In the genomic region with DNA sequence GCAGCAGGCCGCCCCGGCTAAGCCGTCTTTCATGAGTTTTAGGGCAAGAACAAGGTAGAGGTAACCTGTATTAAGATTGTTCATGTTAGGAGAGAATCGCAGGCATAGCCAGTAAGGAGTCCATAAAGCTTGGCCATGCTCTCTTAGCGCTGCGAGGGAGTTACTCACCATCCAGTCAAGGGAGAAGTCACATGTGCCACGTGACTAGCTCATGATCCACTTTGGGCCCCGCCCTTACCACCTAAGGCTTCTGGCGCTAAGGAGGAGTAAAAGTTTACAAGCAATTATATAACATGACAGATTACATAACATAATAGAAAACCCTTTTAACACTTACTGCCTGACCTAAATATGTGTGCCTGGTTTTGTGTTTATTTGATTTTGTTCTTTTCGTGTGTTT, we compare ENCODE assay signal across 19 mouse cellular contexts. TPM values are rescaled to one million over a fixed set of nuclear protein-coding genes. Genes with fewer than 3 reads are reported as not detected.
DNase-seq lines count a peak whose midpoint lies in the region; ATAC-seq and TF ChIP-seq lines count a peak whose summit lies in the region.
"Had no signal": no experiment of that assay in that cellular context is flagged by ENCODE, and none has a peak within 500 bp of the region (broad histone marks: within the 10 kb centered on the region; RNA-seq: fewer than 3 reads in every experiment).

No protein-coding gene starts in this region.

- H3K36me3 ChIP-seq in C2C12 (ENCODE audit: control insufficient read depth, insufficient read depth): no peaks in the 10 kb centered on the region
- no peaks in the 10 kb centered on the region for H3K36me3 ChIP-seq in G1E (replicated peaks)
- H3K36me3 ChIP-seq in liver, embryonic 16.5 days (ENCODE audit: control insufficient read depth, insufficient read depth): no peaks in the 10 kb centered on the region
- H3K36me3 ChIP-seq: embryonic facial prominence, embryonic 12.5 days; forebrain, embryonic 10.5 days; hindbrain, embryonic 12.5 days; midbrain, embryonic 12.5 days had no signal

- H3K4me2 ChIP-seq in liver, embryonic 16.5 days (ENCODE audit: low read depth, low read length): peak overlapping the region; percentile 43
- H3K4me2 ChIP-seq: embryonic facial prominence, embryonic 12.5 days; hindbrain, embryonic 12.5 days; midbrain, embryonic 12.5 days had no signal

- no peak for TF ChIP-seq CTCF in C2C12 (IDR thresholded peaks at IDR 0.05; ENCODE audit: control insufficient read depth, insufficient read depth, insufficient read length)
- TF ChIP-seq CTCF in G1E (IDR thresholded peaks at IDR 0.05; ENCODE audit: low read depth, low read length): no peak

- ATAC-seq in G1E (ENCODE audit: extremely low read depth, insufficient number of reproducible peaks, low FRiP score, poor library complexity, severe bottlenecking): 0 out of 2 replicates have a peak, but pooled peaks have one; percentile 25
- peak; percentile 82 for ATAC-seq in erythroid progenitor cell, adult 5-6 weeks (replicated peaks; ENCODE audit: low FRiP score, poor library complexity, severe bottlenecking)
- peak; percentile 47 for ATAC-seq in liver, embryonic 16.5 days (ENCODE audit: low read depth)
- ATAC-seq: inflammation-experienced regulatory T-cells, adult 6 months had no signal

- H3K79me3 ChIP-seq in C2C12 (ENCODE audit: low read depth): no peaks in the 10 kb centered on the region

- H3ac ChIP-seq in C2C12 (ENCODE audit: control insufficient read depth, insufficient read length, low read depth): no peak overlapping the region

- no peak for DNase-seq in G1E (ENCODE audit: low spot score)
- DNase-seq in layer of hippocampus, adult 9-11 months: no peak
- no peak for DNase-seq in urinary bladder, postnatal 36 days (ENCODE audit: low spot score in 2 of 2)
- DNase-seq in cerebellum, adult 18-20 months: no peak
- DNase-seq: adrenal gland, adult 2 months; cerebellum, adult 11 months; gastrocnemius, postnatal 25 days; heart, postnatal 10 days; lung, postnatal 14 days; retina, postnatal 1 day had no signal

- WGBS in liver, embryonic 16.5 days (ENCODE audit: insufficient replicate concordance): 73% methylated on average over 10 of the region's 10 CpGs

- H3K4me3 ChIP-seq in C2C12 (ENCODE audit: insufficient read depth, poor library complexity, severe bottlenecking): no peak overlapping the region
- no peak overlapping the region for H3K4me3 ChIP-seq in G1E (ENCODE audit: low read depth, low read length)
- H3K4me3 ChIP-seq in liver, embryonic 16.5 days (ENCODE audit: low read depth, low read length): peak overlapping the region; percentile 15
- H3K4me3 ChIP-seq: embryonic facial prominence, embryonic 12.5 days; forebrain, embryonic 10.5 days; hindbrain, embryonic 12.5 days; midbrain, embryonic 12.5 days; myocyte had no signal

- H3K27ac ChIP-seq in liver, embryonic 16.5 days (ENCODE audit: low read length): peak overlapping the region; percentile 84
- H3K27ac ChIP-seq: embryonic facial prominence, embryonic 12.5 days; forebrain, embryonic 10.5 days; hindbrain, embryonic 12.5 days; midbrain, embryonic 12.5 days had no signal

- H3K9me3 ChIP-seq in G1E (replicated peaks): no peaks in the 10 kb centered on the region
- no peaks in the 10 kb centered on the region for H3K9me3 ChIP-seq in liver, embryonic 16.5 days (replicated peaks; ENCODE audit: control insufficient read depth, low read length)
- H3K9me3 ChIP-seq: embryonic facial prominence, embryonic 12.5 days; forebrain, embryonic 10.5 days; hindbrain, embryonic 12.5 days; midbrain, embryonic 12.5 days had no signal

- peaks cover 20% of the 10 kb centered on the region for H3K4me1 ChIP-seq in G1E (ENCODE audit: insufficient read depth, low read depth, low read length)
- peaks cover 25% of the 10 kb centered on the region for H3K4me1 ChIP-seq in liver, embryonic 16.5 days (ENCODE audit: control insufficient read depth, low read depth, low read length)
- H3K4me1 ChIP-seq: embryonic facial prominence, embryonic 12.5 days; forebrain, embryonic 10.5 days; hindbrain, embryonic 12.5 days; midbrain, embryonic 12.5 days had no signal

- H3K27me3 ChIP-seq in C2C12 (ENCODE audit: control insufficient read depth, insufficient read depth, insufficient read length) (no peaks in the 10 kb centered on the region), G1E (ENCODE audit: insufficient read depth, low read length) (peaks cover 3% of the 10 kb centered on the region; the same call in 1 of the 2 replicates)
- no peaks in the 10 kb centered on the region for H3K27me3 ChIP-seq in liver, embryonic 16.5 days (ENCODE audit: control insufficient read depth, insufficient read depth, low read depth, low read length)
- H3K27me3 ChIP-seq: embryonic facial prominence, embryonic 12.5 days; hindbrain, embryonic 12.5 days; midbrain, embryonic 12.5 days had no signal

- H3K79me2 ChIP-seq in C2C12 (ENCODE audit: control insufficient read depth, insufficient read depth): no peaks in the 10 kb centered on the region

- H3K9ac ChIP-seq in liver, embryonic 16.5 days (ENCODE audit: low read depth, low read length): no peak overlapping the region
- H3K9ac ChIP-seq: embryonic facial prominence, embryonic 12.5 days; hindbrain, embryonic 12.5 days; midbrain, embryonic 12.5 days had no signal

TF ChIP-seq in C2C12, 6 proteins besides CTCF, POLR2A, EP300 and RAD21:
- TF ChIP-seq MAX (IDR thresholded peaks at IDR 0.05): no peak
- no peak for TF ChIP-seq MYOG (IDR thresholded peaks at IDR 0.05; ENCODE audit: control insufficient read depth, extremely low read depth, insufficient read length)
- peak; percentile 35 for TF ChIP-seq USF1 (IDR thresholded peaks at IDR 0.05; ENCODE audit: low read depth)

RNA-seq across cellular contexts. Expression of a gene that starts 8.5 kb away (rescaled TPM):
- polyA plus RNA-seq in C2C12 (2012; fragmentation: generic; extraction: Trizol) (4.9 TPM), G1E (2012) (15.4 and 18.8 TPM in 2 replicates)
- total RNA-seq in G1E (2014; fragmentation: Nextera tagmentation) (43.9 and 44.0 TPM in 2 replicates), G1E (2017) (41.4 and 42.0 TPM in 2 replicates)
- total RNA-seq in erythroid progenitor cell, adult 5-6 weeks (2015; ENCODE audit: low replicate concordance): 13.0 and 20.5 TPM in 2 replicates
- 13.9 and 16.8 TPM in 2 replicates for total RNA-seq in erythroid progenitor cell, adult 5-6 weeks (2017; ENCODE audit: low replicate concordance)
- polyA plus RNA-seq in liver, embryonic 16.5 days (2015; fragmentation: Nextera tagmentation; extraction: Ambion mirVana): 11.0 and 11.8 TPM in 2 replicates

Comparison
In these comparisons a context has a peak if more than half of its experiments do, and no peak if none do; other contexts are left out.
1. ATAC-seq: peak in every context shown above with its lines; median percentile 82 in erythroid progenitor cell, adult 5-6 weeks; 47 in liver, embryonic 16.5 days; 25 in G1E.